In genomic region chr5:132540841-132541311, GRCm38 (mm10) we compare ENCODE assay signal across 8 mouse cellular contexts. TPM values are rescaled to one million over a fixed set of nuclear protein-coding genes. Genes with fewer than 3 reads are reported as not detected.
DNase-seq lines count a peak whose midpoint lies in the region; ATAC-seq and TF ChIP-seq lines count a peak whose summit lies in the region.

No protein-coding gene starts in this region.

- no peak overlapping the region for H3K27ac ChIP-seq in heart, embryonic 11.5 days (ENCODE audit: low read depth, low read length)
- H3K27ac ChIP-seq in embryonic fibroblast, embryonic 13.5 days (ENCODE audit: insufficient read depth, low read length): no peak overlapping the region
- peak overlapping the region; percentile 83 for H3K27ac ChIP-seq in hindbrain, postnatal 0 days
- no peak overlapping the region for H3K27ac ChIP-seq in liver, embryonic 16.5 days (ENCODE audit: low read length)
- peak overlapping the region; percentile 83; the same call in 1 of the 2 replicates for H3K27ac ChIP-seq in stomach, embryonic 16.5 days (ENCODE audit: low read length)

- no peak for TF ChIP-seq CTCF in embryonic fibroblast, embryonic 13.5 days (IDR thresholded peaks at IDR 0.05; ENCODE audit: borderline replicate concordance, insufficient read depth, low read length)
- TF ChIP-seq CTCF in hindbrain, postnatal 0 days (IDR thresholded peaks at IDR 0.05; ENCODE audit: low read depth): peak; percentile 33; the same call in 1 of the 2 replicates

- no peaks in the 10 kb centered on the region for H3K27me3 ChIP-seq in heart, embryonic 11.5 days (ENCODE audit: control insufficient read depth, insufficient read depth, low read length)
- no peaks in the 10 kb centered on the region for H3K27me3 ChIP-seq in hindbrain, postnatal 0 days (ENCODE audit: insufficient read depth, low read length)
- H3K27me3 ChIP-seq in liver, embryonic 16.5 days (ENCODE audit: control insufficient read depth, insufficient read depth, low read depth, low read length): peaks cover 42% of the 10 kb centered on the region
- H3K27me3 ChIP-seq in stomach, embryonic 16.5 days (ENCODE audit: control insufficient read depth, insufficient read depth, low read length): no peaks in the 10 kb centered on the region; the same call in 1 of the 2 replicates

- peak overlapping the region; percentile 62 for H3K4me3 ChIP-seq in heart, embryonic 11.5 days (ENCODE audit: low read depth, low read length)
- H3K4me3 ChIP-seq in embryonic fibroblast, embryonic 13.5 days (ENCODE audit: insufficient read depth, low read length): peak overlapping the region; percentile 94
- peak overlapping the region; percentile 88 for H3K4me3 ChIP-seq in hindbrain, postnatal 0 days (ENCODE audit: low read length)
- peak overlapping the region; percentile 63 for H3K4me3 ChIP-seq in liver, embryonic 16.5 days (ENCODE audit: low read depth, low read length)
- H3K4me3 ChIP-seq in stomach, embryonic 16.5 days (replicated peaks; ENCODE audit: low read length): peak overlapping the region; percentile 77

- H3K36me3 ChIP-seq in heart, embryonic 11.5 days (ENCODE audit: control insufficient read depth, insufficient read depth, low read length): no peaks in the 10 kb centered on the region
- no peaks in the 10 kb centered on the region for H3K36me3 ChIP-seq in hindbrain, postnatal 0 days (ENCODE audit: insufficient read depth, low read length)
- H3K36me3 ChIP-seq in liver, embryonic 16.5 days (ENCODE audit: control insufficient read depth, insufficient read depth): no peaks in the 10 kb centered on the region
- H3K36me3 ChIP-seq in stomach, embryonic 16.5 days (ENCODE audit: control insufficient read depth, insufficient read depth, low read length): no peaks in the 10 kb centered on the region

- TF ChIP-seq POLR2A in embryonic fibroblast, embryonic 13.5 days (IDR thresholded peaks at IDR 0.05; ENCODE audit: low read depth, low read length): no peak

- ATAC-seq in heart, embryonic 11.5 days (replicated peaks; ENCODE audit: insufficient number of reproducible peaks, low FRiP score, low TSS enrichment): no peak
- no peak for ATAC-seq in hindbrain, postnatal 0 days
- no peak for ATAC-seq in liver, embryonic 16.5 days (ENCODE audit: low read depth)
- ATAC-seq in stomach, embryonic 16.5 days (ENCODE audit: insufficient read depth, low FRiP score): no peak

- no peaks in the 10 kb centered on the region for H3K9me3 ChIP-seq in heart, embryonic 11.5 days (replicated peaks; ENCODE audit: control insufficient read depth, low read length)
- no peaks in the 10 kb centered on the region for H3K9me3 ChIP-seq in hindbrain, postnatal 0 days (ENCODE audit: low read length)
- no peaks in the 10 kb centered on the region for H3K9me3 ChIP-seq in liver, embryonic 16.5 days (replicated peaks; ENCODE audit: control insufficient read depth, low read length)
- no peaks in the 10 kb centered on the region for H3K9me3 ChIP-seq in stomach, embryonic 16.5 days (replicated peaks; ENCODE audit: control insufficient read depth, low read length)

- WGBS in heart, embryonic 11.5 days (ENCODE audit: insufficient replicate concordance): 9% methylated on average over 7 of the region's 7 CpGs
- WGBS in hindbrain, postnatal 0 days: under 1% methylated on average over 7 of the region's 7 CpGs
- 17% methylated on average over 6 of the region's 7 CpGs for WGBS in liver, embryonic 16.5 days (ENCODE audit: insufficient replicate concordance)
- WGBS in stomach, embryonic 16.5 days: 6% methylated on average over 7 of the region's 7 CpGs

- DNase-seq in heart, adult 11 months: no peak
- DNase-seq in Muller cell, postnatal 12 days (ENCODE audit: inconsistent ontology term): peak; percentile 36
- peak; percentile 52 for DNase-seq in hindbrain, postnatal 0 days (ENCODE audit: low spot score)
- DNase-seq in natural killer cell, adult 2 months (ENCODE audit: low spot score in 2 of 2): no peak

- H3K9ac ChIP-seq in heart, embryonic 11.5 days (ENCODE audit: low read depth, low read length): peak overlapping the region; percentile 79
- peak overlapping the region; percentile 80 for H3K9ac ChIP-seq in hindbrain, postnatal 0 days (replicated peaks; ENCODE audit: low read length)
- H3K9ac ChIP-seq in liver, embryonic 16.5 days (ENCODE audit: low read depth, low read length): peak overlapping the region; percentile 51; the same call in 1 of the 2 replicates
- peak overlapping the region; percentile 80 for H3K9ac ChIP-seq in stomach, embryonic 16.5 days (ENCODE audit: low read length)

- peak overlapping the region; percentile 84 for H3K4me2 ChIP-seq in heart, embryonic 11.5 days
- H3K4me2 ChIP-seq in hindbrain, postnatal 0 days (ENCODE audit: low read depth, low read length): peak overlapping the region; percentile 72
- peak overlapping the region; percentile 51 for H3K4me2 ChIP-seq in liver, embryonic 16.5 days (ENCODE audit: low read depth, low read length)
- H3K4me2 ChIP-seq in stomach, embryonic 16.5 days (ENCODE audit: low read depth, low read length): peak overlapping the region; percentile 87

- no peaks in the 10 kb centered on the region; the same call in 1 of the 2 replicates for H3K4me1 ChIP-seq in heart, embryonic 11.5 days (ENCODE audit: control insufficient read depth, insufficient read depth, low read length)
- H3K4me1 ChIP-seq in embryonic fibroblast, embryonic 13.5 days (ENCODE audit: control insufficient read depth, insufficient read depth, low read length): 0 out of 2 replicates have a peak, but pooled peaks cover 2% of the 10 kb centered on the region
- peaks cover 12% of the 10 kb centered on the region for H3K4me1 ChIP-seq in hindbrain, postnatal 0 days (ENCODE audit: insufficient read depth, low read length)
- H3K4me1 ChIP-seq in liver, embryonic 16.5 days (ENCODE audit: control insufficient read depth, low read depth, low read length): no peaks in the 10 kb centered on the region
- H3K4me1 ChIP-seq in stomach, embryonic 16.5 days (ENCODE audit: control insufficient read depth, insufficient read depth, low read length): peaks cover 6% of the 10 kb centered on the region; the same call in 1 of the 2 replicates

RNA-seq across cellular contexts. Expression of gene Auts2, which starts 2.3 kb away (rescaled TPM):
- polyA plus RNA-seq in heart, embryonic 11.5 days (2014; fragmentation: Nextera tagmentation; extraction: Ambion mirVana): 17.7 and 19.8 TPM in 2 replicates
- 9.4 and 26.0 TPM in 2 replicates for polyA plus RNA-seq in embryonic fibroblast, embryonic 13.5 days (2011; ENCODE audit: insufficient read length, low read depth, missing spikeins)
- total RNA-seq in hindbrain, postnatal 0 days (2014; rRNA removed): 48.3 and 54.9 TPM in 2 replicates
- polyA plus RNA-seq in hindbrain, postnatal 0 days (2015; fragmentation: Nextera tagmentation; extraction: Ambion mirVana): 35.2 and 39.3 TPM in 2 replicates
- 1.8 and 2.3 TPM in 2 replicates for polyA plus RNA-seq in liver, embryonic 16.5 days (2015; fragmentation: Nextera tagmentation; extraction: Ambion mirVana)
- polyA plus RNA-seq in stomach, embryonic 16.5 days (2015; fragmentation: Nextera tagmentation; extraction: Ambion mirVana): 17.4 and 20.1 TPM in 2 replicates

Comparison
In these comparisons a context has a peak if more than half of its experiments do, and no peak if none do; other contexts are left out.
1. H3K27ac ChIP-seq: peak in hindbrain, postnatal 0 days (single experiment) and stomach, embryonic 16.5 days (single experiment); none in heart, embryonic 11.5 days (single experiment), embryonic fibroblast, embryonic 13.5 days (single experiment) and liver, embryonic 16.5 days (single experiment).
2. DNase-seq: peak in Muller cell, postnatal 12 days (single experiment) and hindbrain, postnatal 0 days (single experiment); none in heart, adult 11 months (single experiment) and natural killer cell, adult 2 months (0 of 2).
3. Peak in every context shown above with its lines, with median percentiles within 50 percentile points of each other: H3K4me2 ChIP-seq, H3K4me3 ChIP-seq and H3K9ac ChIP-seq.